Mouse (Mus musculus): ENCODE results near the gene Gm7978. TPM values are rescaled to one million over a fixed set of nuclear protein-coding genes. Genes with fewer than 3 reads are reported as not detected.

The Gm7978 gene
- polyA plus RNA-seq (2012; rRNA removed), result not detected in 2 replicates

DNA sequence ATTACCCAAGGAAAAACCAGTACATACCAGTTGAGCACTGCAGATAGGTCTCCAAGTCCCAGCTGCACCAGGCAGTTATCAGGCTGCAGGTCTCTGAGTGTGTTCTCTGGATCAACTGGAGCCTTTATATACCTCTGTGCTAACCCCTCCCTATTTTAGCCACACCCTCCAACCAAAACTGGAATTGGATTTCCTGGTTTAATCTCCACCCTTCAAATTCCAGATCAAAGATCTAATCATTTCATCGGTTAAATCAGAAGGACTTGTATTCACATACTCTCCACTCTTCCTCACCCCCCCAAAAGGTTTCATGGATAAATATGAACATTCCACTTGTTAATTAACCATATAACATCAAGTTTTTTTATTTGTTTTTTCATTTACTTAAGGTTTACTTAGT, at the start of gene Gm7978:
Gm7978 (minus strand) TSS at position 101 of the 400 bp plus-strand sequence.

DNA sequence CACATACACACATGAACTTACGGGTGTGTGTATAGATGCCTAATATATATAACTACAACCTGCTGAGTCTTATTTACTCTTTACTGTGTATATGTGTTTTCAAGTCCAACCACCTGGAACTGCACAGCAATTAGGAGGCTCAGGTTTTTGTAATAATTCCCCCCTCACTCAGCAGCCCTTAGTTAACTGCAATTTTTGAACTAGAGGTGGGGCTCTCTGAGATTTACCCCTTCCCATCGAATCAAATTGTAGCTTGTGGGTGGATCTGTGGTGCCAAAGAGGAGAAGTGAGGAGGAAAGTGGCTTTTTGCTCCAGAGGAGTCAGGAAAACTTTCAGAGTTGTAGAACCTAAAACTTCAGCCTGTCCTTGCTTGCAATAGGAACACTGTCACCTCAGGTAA, 39.7 kb upstream of the Gm7978 start, which contains the start of gene E330014E10Rik:
E330014E10Rik (plus strand) TSS at position 301 of the 400 bp plus-strand sequence.

GRCm38 (mm10) chr5:95741714-95742113, 5.7 kb upstream of the Gm7978 start, which contains the start of gene Gm7982:
Gm7982 (plus strand) TSS chr5:95742014.

Other genes with a start within 250 kb of the Gm7978 start
- gene Gm3286, start 225.4 kb downstream of the Gm7978 start, polyA plus RNA-seq (2012; rRNA removed), result not detected in 2 replicates
- gene Gm7971, start 141.3 kb downstream of the Gm7978 start, polyA plus RNA-seq (2012; rRNA removed), result not detected in 2 replicates
- gene Gm7982, start 5.8 kb upstream of the Gm7978 start, polyA plus RNA-seq (2012; rRNA removed), result not detected in 2 replicates
- not detected in 2 replicates for gene E330014E10Rik, start 39.8 kb upstream of the Gm7978 start, polyA plus RNA-seq (2012; rRNA removed)
- 0.05 and 0.09 TPM in 2 replicates for gene Cxcl13, start 220.8 kb upstream of the Gm7978 start, polyA plus RNA-seq (2012; rRNA removed)

Data from liver, embryonic 14 days (tissue).